Mouse (Mus musculus): ENCODE measurements around the gene Ceacam16. TPM values are rescaled to one million over a fixed set of nuclear protein-coding genes. Genes with fewer than 3 reads are reported as not detected.

Ceacam16 gene
- total RNA-seq, 2 experiments from 2014 or later: 0.38 TPM; not detected in 1

- no peak for ATAC-seq (replicated peaks; ENCODE audit: low FRiP score, poor library complexity, severe bottlenecking)
Measured at GRCm38 (mm10) chr7:19818875-19819274, 42.2 kb downstream of the Ceacam16 start.

- no peak for ATAC-seq (replicated peaks; ENCODE audit: low FRiP score, poor library complexity, severe bottlenecking)
Measured at GRCm38 (mm10) chr7:19818440-19818839, 42.7 kb downstream of the Ceacam16 start.

GRCm38 (mm10) chr7:19817382-19818105 is 43.6 kb downstream of the Ceacam16 start:
- no peak for ATAC-seq (replicated peaks; ENCODE audit: low FRiP score, poor library complexity, severe bottlenecking)

GRCm38 (mm10) chr7:19816224-19816771 is 44.8 kb downstream of the Ceacam16 start:
- no peak for ATAC-seq (replicated peaks; ENCODE audit: low FRiP score, poor library complexity, severe bottlenecking)

GRCm38 (mm10) chr7:19815296-19816223 is 45.5 kb downstream of the Ceacam16 start:
- ATAC-seq (replicated peaks; ENCODE audit: low FRiP score, poor library complexity, severe bottlenecking): no peak

GRCm38 (mm10) chr7:19813579-19814122 is 47.4 kb downstream of the Ceacam16 start:
- no peak for ATAC-seq (replicated peaks; ENCODE audit: low FRiP score, poor library complexity, severe bottlenecking)

- no peak for ATAC-seq (replicated peaks; ENCODE audit: low FRiP score, poor library complexity, severe bottlenecking)
Measured at GRCm38 (mm10) chr7:19813161-19813560, 47.9 kb downstream of the Ceacam16 start.

GRCm38 (mm10) chr7:19811114-19811513 is 50.0 kb downstream of the Ceacam16 start:
- no peak for ATAC-seq (replicated peaks; ENCODE audit: low FRiP score, poor library complexity, severe bottlenecking)

GRCm38 (mm10) chr7:19809369-19809768 is 51.7 kb downstream of the Ceacam16 start:
- ATAC-seq (replicated peaks; ENCODE audit: low FRiP score, poor library complexity, severe bottlenecking): no peak

- ATAC-seq (replicated peaks; ENCODE audit: low FRiP score, poor library complexity, severe bottlenecking): no peak
Measured at GRCm38 (mm10) chr7:19806356-19806969, 54.6 kb downstream of the Ceacam16 start.

- ATAC-seq (replicated peaks; ENCODE audit: low FRiP score, poor library complexity, severe bottlenecking): peak; percentile 57
Measured at GRCm38 (mm10) chr7:19802995-19803394, 58.1 kb downstream of the Ceacam16 start.

Other genes with a start within 250 kb of the Ceacam16 start
- gene Relb, start 231.9 kb downstream of the Ceacam16 start, total RNA-seq (2015; ENCODE audit: low replicate concordance): 1.5 TPM in 1 of 2 replicates, not detected in the other
- 0.68 and 2.2 TPM in 2 replicates for gene Relb, start 231.9 kb downstream of the Ceacam16 start, total RNA-seq (2017; ENCODE audit: low replicate concordance)
- gene Clptm1, start 196.3 kb downstream of the Ceacam16 start, total RNA-seq (2015; ENCODE audit: low replicate concordance): 10.0 and 23.2 TPM in 2 replicates
- gene Clptm1, start 196.3 kb downstream of the Ceacam16 start, total RNA-seq (2017; ENCODE audit: low replicate concordance): 12.0 and 15.7 TPM in 2 replicates
- 10.4 and 16.1 TPM in 2 replicates for gene Apoc2, start 183.4 kb downstream of the Ceacam16 start, total RNA-seq (2015; ENCODE audit: low replicate concordance)
- gene Apoc2, start 183.4 kb downstream of the Ceacam16 start, total RNA-seq (2017; ENCODE audit: low replicate concordance): 4.7 and 8.3 TPM in 2 replicates
- not detected in 2 replicates for gene Gm44805, start 179.9 kb downstream of the Ceacam16 start, total RNA-seq (2015; ENCODE audit: low replicate concordance)
- not detected in 2 replicates for gene Gm44805, start 179.9 kb downstream of the Ceacam16 start, total RNA-seq (2017; ENCODE audit: low replicate concordance)
- gene Apoc4, start 179.8 kb downstream of the Ceacam16 start, total RNA-seq (2015; ENCODE audit: low replicate concordance): not detected in 2 replicates
- gene Apoc4, start 179.8 kb downstream of the Ceacam16 start, total RNA-seq (2017; ENCODE audit: low replicate concordance): not detected in 2 replicates
- gene Apoc1, start 168.6 kb downstream of the Ceacam16 start, total RNA-seq (2015; ENCODE audit: low replicate concordance): 5.8 TPM in 1 of 2 replicates, not detected in the other
- 3.6 TPM in 1 of 2 replicates, not detected in the other for gene Apoc1, start 168.6 kb downstream of the Ceacam16 start, total RNA-seq (2017; ENCODE audit: low replicate concordance)
- gene Apoe, start 162.1 kb downstream of the Ceacam16 start, total RNA-seq (2015; ENCODE audit: low replicate concordance): 53.0 and 57.3 TPM in 2 replicates
- 220 and 224 TPM in 2 replicates for gene Apoe, start 162.1 kb downstream of the Ceacam16 start, total RNA-seq (2017; ENCODE audit: low replicate concordance)
- gene Tomm40, start 145.9 kb downstream of the Ceacam16 start, total RNA-seq (2015; ENCODE audit: low replicate concordance): 6.5 and 8.2 TPM in 2 replicates
- gene Tomm40, start 145.9 kb downstream of the Ceacam16 start, total RNA-seq (2017; ENCODE audit: low replicate concordance): 3.4 and 9.6 TPM in 2 replicates
- not detected in 2 replicates for gene Nectin2, start 110.8 kb downstream of the Ceacam16 start, total RNA-seq (2015; ENCODE audit: low replicate concordance)
- 1.0 TPM in 1 of 2 replicates, not detected in the other for gene Nectin2, start 110.8 kb downstream of the Ceacam16 start, total RNA-seq (2017; ENCODE audit: low replicate concordance)
- not detected in 2 replicates for gene Bcam, start 90.3 kb downstream of the Ceacam16 start, total RNA-seq (2015; ENCODE audit: low replicate concordance)
- gene Bcam, start 90.3 kb downstream of the Ceacam16 start, total RNA-seq (2017; ENCODE audit: low replicate concordance): not detected in 2 replicates
- not detected in 2 replicates for gene Cblc, start 64.5 kb downstream of the Ceacam16 start, total RNA-seq (2015; ENCODE audit: low replicate concordance)
- not detected in 2 replicates for gene Cblc, start 64.5 kb downstream of the Ceacam16 start, total RNA-seq (2017; ENCODE audit: low replicate concordance)
- 14.8 TPM in 1 of 2 replicates, not detected in the other for gene Bcl3, start 38.5 kb downstream of the Ceacam16 start, total RNA-seq (2015; ENCODE audit: low replicate concordance)
- 0.84 and 1.5 TPM in 2 replicates for gene Bcl3, start 38.5 kb downstream of the Ceacam16 start, total RNA-seq (2017; ENCODE audit: low replicate concordance)
- gene Gm19345, start 9.3 kb downstream of the Ceacam16 start, total RNA-seq (2015; ENCODE audit: low replicate concordance): not detected in 2 replicates
- gene Gm19345, start 9.3 kb downstream of the Ceacam16 start, total RNA-seq (2017; ENCODE audit: low replicate concordance): not detected in 2 replicates
- not detected in 2 replicates for gene Ceacam19, start 26.7 kb upstream of the Ceacam16 start, total RNA-seq (2015; ENCODE audit: low replicate concordance)
- gene Ceacam19, start 26.7 kb upstream of the Ceacam16 start, total RNA-seq (2017; ENCODE audit: low replicate concordance): 0.28 TPM in 1 of 2 replicates, not detected in the other
- gene Pvr, start 59.9 kb upstream of the Ceacam16 start, total RNA-seq (2015; ENCODE audit: low replicate concordance): 0.42 TPM in 1 of 2 replicates, not detected in the other
- 1.9 TPM in 1 of 2 replicates, not detected in the other for gene Pvr, start 59.9 kb upstream of the Ceacam16 start, total RNA-seq (2017; ENCODE audit: low replicate concordance)
- gene Igsf23, start 89.5 kb upstream of the Ceacam16 start, total RNA-seq (2015; ENCODE audit: low replicate concordance): not detected in 2 replicates
- not detected in 2 replicates for gene Igsf23, start 89.5 kb upstream of the Ceacam16 start, total RNA-seq (2017; ENCODE audit: low replicate concordance)
- gene Ceacam20, start 104.1 kb upstream of the Ceacam16 start, total RNA-seq (2015; ENCODE audit: low replicate concordance): not detected in 2 replicates
- gene Ceacam20, start 104.1 kb upstream of the Ceacam16 start, total RNA-seq (2017; ENCODE audit: low replicate concordance): not detected in 2 replicates
- not detected in 2 replicates for gene Nlrp9b, start 130.2 kb upstream of the Ceacam16 start, total RNA-seq (2015; ENCODE audit: low replicate concordance)
- gene Nlrp9b, start 130.2 kb upstream of the Ceacam16 start, total RNA-seq (2017; ENCODE audit: low replicate concordance): not detected in 2 replicates
- gene Vmn1r91, start 238.4 kb upstream of the Ceacam16 start, total RNA-seq (2015; ENCODE audit: low replicate concordance): not detected in 2 replicates
- not detected in 2 replicates for gene Vmn1r91, start 238.4 kb upstream of the Ceacam16 start, total RNA-seq (2017; ENCODE audit: low replicate concordance)

All from erythroblast, adult 5-6 weeks (primary cell).